Mouse (Mus musculus) megakaryocyte, embryonic 14.5 days (primary cell): ENCODE measurements around the gene Dupd1. TPM values are rescaled to one million over a fixed set of nuclear protein-coding genes. Genes with fewer than 3 reads are reported as not detected.

Experiments
- H3K27me3 ChIP-seq: replicated peaks from 2 replicates; pipeline ENCODE3; 2012; ENCODE audit warnings: inconsistent platforms
- H3K36me3 ChIP-seq: replicated peaks from 2 replicates; pipeline ENCODE3; 2012; ENCODE audit warnings: low read length, inconsistent platforms, mixed read lengths
- H3K4me1 ChIP-seq: 2 replicates; pipeline ENCODE4 v1.6.1; 2012; ENCODE audit warnings: inconsistent platforms
- H3K4me3 ChIP-seq: replicated peaks from 2 replicates; pipeline ENCODE3; 2012; ENCODE audit warnings: moderate library complexity, mild to moderate bottlenecking, inconsistent platforms
- H3K9me3 ChIP-seq: 2 replicates; pipeline ENCODE4 v1.6.1; 2012; ENCODE audit warnings: inconsistent platforms
- FLI1 ChIP-seq: IDR thresholded peaks from 2 replicates; pipeline ENCODE4 v1.6.1; 2012; ENCODE audit warnings: low read length, inconsistent platforms, mixed read lengths
- GATA1 ChIP-seq: IDR thresholded peaks from 3 replicates; pipeline ENCODE4 v1.6.1; 2012; ENCODE audit warnings: mixed read lengths, low read length, inconsistent platforms, borderline replicate concordance
- polyA plus RNA-seq: library from polyadenylated mRNA; stranded (reverse); fragments of >175 nt; gene quantifications from 2 replicates; pipeline ENCODE4 v1.2.3, GENCODE M21; 2012; ENCODE audit warnings: low replicate concordance; ENCODE audit not compliant: insufficient read depth

The Dupd1 gene
- polyA plus RNA-seq, 1 experiment = not detected

GRCm38 (mm10) chr14:21702691-21703090, 11.7 kb downstream of the Dupd1 start:
- TF ChIP-seq GATA1 (no peak), FLI1 (no peak)
- H3K27me3 ChIP-seq = peaks cover 27% of the 10 kb centered on the region
- peak overlapping the region; percentile 26 for H3K4me3 ChIP-seq
- no peaks in the 10 kb centered on the region for H3K36me3 ChIP-seq
- H3K4me1 ChIP-seq = peaks cover 51% of the 10 kb centered on the region
- H3K9me3 ChIP-seq = no peaks in the 10 kb centered on the region

- TF ChIP-seq FLI1 = no peak
- no peak for TF ChIP-seq GATA1
- H3K9me3 ChIP-seq = peaks cover 4% of the 10 kb centered on the region
- peaks cover 26% of the 10 kb centered on the region for H3K4me1 ChIP-seq
Observed at GRCm38 (mm10) chr14:21696186-21696830, 18.1 kb downstream of the Dupd1 start.

GRCm38 (mm10) chr14:21695020-21695419, 19.4 kb downstream of the Dupd1 start:
- H3K27me3 ChIP-seq = peaks cover 13% of the 10 kb centered on the region
- H3K9me3 ChIP-seq = peaks cover 4% of the 10 kb centered on the region
- H3K36me3 ChIP-seq = no peaks in the 10 kb centered on the region
- TF ChIP-seq GATA1 (no peak), FLI1 (no peak)
- peaks cover 26% of the 10 kb centered on the region for H3K4me1 ChIP-seq
- H3K4me3 ChIP-seq = no peak overlapping the region

More at GRCm38 (mm10) chr14:21696186-21696830, 18.1 kb downstream of the Dupd1 start:
- H3K4me3 ChIP-seq = no peak overlapping the region
- H3K27me3 ChIP-seq = peaks cover 15% of the 10 kb centered on the region
- H3K36me3 ChIP-seq = no peaks in the 10 kb centered on the region

- Histone ChIP-seq H3K36me3 (no peaks in the 10 kb centered on the region), H3K4me1 (peaks cover 8% of the 10 kb centered on the region), H3K9me3 (peaks cover 9% of the 10 kb centered on the region), H3K4me3 (no peak overlapping the region), H3K27me3 (peaks cover 21% of the 10 kb centered on the region)
- TF ChIP-seq GATA1 (no peak), FLI1 (no peak)
Observed at GRCm38 (mm10) chr14:21691070-21691469, 23.3 kb downstream of the Dupd1 start.

- peaks cover 13% of the 10 kb centered on the region for H3K4me1 ChIP-seq
- no peak overlapping the region for H3K4me3 ChIP-seq
- H3K36me3 ChIP-seq = no peaks in the 10 kb centered on the region
- peaks cover 38% of the 10 kb centered on the region for H3K27me3 ChIP-seq
- TF ChIP-seq GATA1 (no peak), FLI1 (no peak)
- 0 out of 2 replicates have a peak, but pooled peaks cover 5% of the 10 kb centered on the region for H3K9me3 ChIP-seq
Observed at GRCm38 (mm10) chr14:21686376-21687279, 27.7 kb downstream of the Dupd1 start.

- 0 out of 2 replicates have a peak, but pooled peaks cover 5% of the 10 kb centered on the region for H3K9me3 ChIP-seq
- no peak overlapping the region for H3K4me3 ChIP-seq
- TF ChIP-seq FLI1 (no peak), GATA1 (no peak)
- H3K27me3 ChIP-seq = peaks cover 39% of the 10 kb centered on the region
- H3K4me1 ChIP-seq = peaks cover 10% of the 10 kb centered on the region
- H3K36me3 ChIP-seq = no peaks in the 10 kb centered on the region
Observed at GRCm38 (mm10) chr14:21685411-21686146, 28.8 kb downstream of the Dupd1 start.

GRCm38 (mm10) chr14:21683834-21684233, 30.5 kb downstream of the Dupd1 start:
- TF ChIP-seq GATA1 = no peak
- TF ChIP-seq FLI1 = no peak
- Histone ChIP-seq H3K4me3 (no peak overlapping the region), H3K36me3 (no peaks in the 10 kb centered on the region), H3K27me3 (peaks cover 39% of the 10 kb centered on the region), H3K9me3 (0 out of 2 replicates have a peak, but pooled peaks cover 5% of the 10 kb centered on the region), H3K4me1 (peaks cover 24% of the 10 kb centered on the region)

- no peaks in the 10 kb centered on the region for H3K36me3 ChIP-seq
- TF ChIP-seq FLI1 (no peak), GATA1 (no peak)
- peaks cover 28% of the 10 kb centered on the region for H3K4me1 ChIP-seq
- H3K9me3 ChIP-seq = 0 out of 2 replicates have a peak, but pooled peaks cover 5% of the 10 kb centered on the region
- H3K4me3 ChIP-seq = peak overlapping the region; percentile 87
- peaks cover 37% of the 10 kb centered on the region for H3K27me3 ChIP-seq
Observed at GRCm38 (mm10) chr14:21682681-21683129, 31.7 kb downstream of the Dupd1 start.

GRCm38 (mm10) chr14:21679631-21680201, 34.7 kb downstream of the Dupd1 start:
- peaks cover 28% of the 10 kb centered on the region for H3K4me1 ChIP-seq
- no peaks in the 10 kb centered on the region for H3K9me3 ChIP-seq
- no peaks in the 10 kb centered on the region for H3K36me3 ChIP-seq
- no peak for TF ChIP-seq GATA1
- no peak for TF ChIP-seq FLI1
- no peak overlapping the region for H3K4me3 ChIP-seq
- H3K27me3 ChIP-seq = peaks cover 19% of the 10 kb centered on the region
